Mouse (Mus musculus): ENCODE results near the gene Dst. TPM values are rescaled to one million over a fixed set of nuclear protein-coding genes. Genes with fewer than 3 reads are reported as not detected.

Gene Dst
- polyA plus RNA-seq, 1 experiment from 2014 or later = 44.5 TPM

DNA sequence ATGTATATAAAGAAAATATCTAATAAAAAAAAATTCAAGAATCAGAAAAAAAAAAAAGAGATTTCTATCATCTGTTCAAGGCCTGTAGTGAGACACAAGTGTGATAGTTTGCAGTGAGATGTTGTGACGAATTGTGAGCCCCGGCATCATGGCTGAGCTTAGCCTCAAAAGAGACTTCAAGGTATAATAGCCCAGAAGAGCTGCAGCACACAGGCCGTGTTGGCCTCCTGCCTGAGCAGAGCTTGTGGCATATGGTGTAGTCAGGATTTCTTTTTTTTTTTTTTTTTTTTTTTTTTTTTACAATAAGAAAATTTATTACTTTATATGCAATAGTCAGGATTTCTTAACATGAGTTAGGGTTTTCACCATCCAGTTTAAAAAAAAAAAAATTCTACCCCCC is 191.4 kb downstream of the Dst start:
- H3K4me1 ChIP-seq = peaks cover 23% of the 10 kb centered on the region
- H3K27me3 ChIP-seq = no peaks in the 10 kb centered on the region
- H3K27ac ChIP-seq = no peak overlapping the region
- no peak for ATAC-seq (ENCODE audit: low FRiP score)
- WGBS = 41% methylated on average over 3 of the region's 3 CpGs
- H3K9me3 ChIP-seq (replicated peaks) = no peaks in the 10 kb centered on the region
- H3K9ac ChIP-seq = no peak overlapping the region
- no peak overlapping the region for H3K4me2 ChIP-seq (replicated peaks)
- no peak overlapping the region for H3K4me3 ChIP-seq
- no peaks in the 10 kb centered on the region for H3K36me3 ChIP-seq

DNA sequence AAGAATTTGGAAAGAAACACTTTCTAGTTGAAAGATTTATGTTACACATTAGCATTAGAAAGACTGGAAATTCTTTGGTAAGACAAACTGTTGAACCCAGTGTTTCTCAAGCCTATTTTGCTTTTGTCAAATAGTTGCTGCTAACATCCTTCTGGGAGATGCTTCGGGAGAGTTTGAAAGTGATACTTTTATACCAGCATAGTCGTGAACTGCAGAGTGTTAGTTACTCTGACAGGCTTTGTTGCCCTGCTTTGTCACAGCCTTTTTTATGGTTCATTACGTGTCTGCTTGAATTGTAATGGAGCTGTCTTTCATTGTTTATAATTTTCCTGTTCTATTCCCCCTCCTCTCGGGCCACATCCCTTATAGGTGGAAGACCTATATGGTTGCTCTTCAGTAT is 192.4 kb downstream of the Dst start:
- Histone ChIP-seq H3K9ac (no peak overlapping the region), H3K36me3 (no peaks in the 10 kb centered on the region), H3K4me3 (no peak overlapping the region), H3K9me3 (replicated peaks) (no peaks in the 10 kb centered on the region), H3K4me1 (peaks cover 26% of the 10 kb centered on the region), H3K4me2 (replicated peaks) (no peak overlapping the region), H3K27ac (no peak overlapping the region), H3K27me3 (no peaks in the 10 kb centered on the region)
- 31% methylated on average over 4 of the region's 4 CpGs for WGBS
- no peak for ATAC-seq (ENCODE audit: low FRiP score)

DNA sequence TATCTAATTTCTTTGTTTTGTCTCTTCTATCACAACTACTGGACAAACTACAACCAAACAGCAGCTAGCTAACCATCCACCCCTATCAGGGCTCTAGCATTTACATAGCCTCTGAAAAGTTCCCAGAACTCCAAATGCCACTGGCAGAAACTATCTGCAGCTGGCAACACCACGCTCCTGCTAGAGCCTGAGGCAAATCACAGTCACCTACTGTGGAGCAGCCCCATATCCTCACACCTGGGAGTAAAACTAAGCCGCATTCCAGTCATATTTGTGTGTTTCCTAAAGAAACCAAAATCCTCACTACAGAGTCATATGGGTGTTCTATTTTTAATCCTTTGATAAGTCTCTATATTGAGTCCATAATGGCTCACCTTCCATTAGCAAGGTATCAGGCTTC is 194.6 kb downstream of the Dst start:
- Histone ChIP-seq H3K4me3 (no peak overlapping the region), H3K36me3 (no peaks in the 10 kb centered on the region), H3K4me1 (peaks cover 31% of the 10 kb centered on the region), H3K4me2 (replicated peaks) (no peak overlapping the region), H3K27me3 (no peaks in the 10 kb centered on the region), H3K9ac (no peak overlapping the region), H3K9me3 (replicated peaks) (no peaks in the 10 kb centered on the region), H3K27ac (no peak overlapping the region)
- WGBS = 88% methylated on average over 2 of the region's 2 CpGs
- ATAC-seq (ENCODE audit: low FRiP score) = no peak

DNA sequence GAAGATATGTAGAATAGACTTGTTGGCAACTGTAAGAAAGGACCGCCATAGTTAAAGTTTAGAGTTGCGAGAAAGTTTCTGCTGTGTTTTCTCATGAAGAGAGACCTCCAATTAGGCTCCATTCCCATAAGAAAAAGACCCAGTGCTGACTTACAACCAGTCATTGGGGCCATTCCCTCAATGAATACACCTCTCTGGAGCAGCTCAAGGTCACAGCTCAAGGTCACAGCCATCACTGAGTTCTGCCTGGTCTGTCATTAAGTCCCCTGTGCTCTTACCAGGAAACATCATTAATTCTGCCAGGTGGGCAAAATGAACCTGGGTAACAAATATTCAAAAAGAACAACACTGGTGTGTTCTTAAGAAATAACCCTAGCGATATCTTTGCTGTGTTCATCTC is 195.2 kb downstream of the Dst start:
- Histone ChIP-seq H3K9me3 (replicated peaks) (no peaks in the 10 kb centered on the region), H3K27me3 (no peaks in the 10 kb centered on the region), H3K4me2 (replicated peaks) (no peak overlapping the region), H3K36me3 (no peaks in the 10 kb centered on the region), H3K9ac (no peak overlapping the region), H3K4me3 (no peak overlapping the region), H3K27ac (0 out of 2 replicates have a peak overlapping the region, but pooled peaks have one; percentile 1), H3K4me1 (peaks cover 31% of the 10 kb centered on the region)
- WGBS = 70% methylated on average over 3 of the region's 3 CpGs
- no peak for ATAC-seq (ENCODE audit: low FRiP score)

DNA sequence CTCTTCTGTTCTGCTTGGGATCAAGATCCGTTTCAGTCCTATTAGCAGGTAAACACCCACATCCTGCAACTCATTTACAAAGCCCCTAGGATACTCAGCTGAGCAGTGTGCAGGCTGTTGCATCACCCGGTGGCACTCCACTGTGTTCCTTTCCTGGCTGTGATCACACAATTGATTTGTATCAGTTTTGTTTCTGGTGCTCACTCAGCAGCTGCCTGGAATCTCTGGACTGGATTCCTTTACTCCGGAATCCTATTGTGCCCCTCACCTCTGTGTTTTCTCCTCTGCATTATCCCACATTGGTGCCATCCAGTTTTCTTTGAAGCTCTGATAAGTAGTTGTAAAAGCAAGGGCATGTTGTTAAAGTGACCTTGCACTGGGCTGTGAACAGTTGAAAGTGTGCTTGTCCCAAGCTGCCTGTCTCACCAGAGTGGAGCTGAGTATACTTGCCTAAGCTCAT is 195.7 kb downstream of the Dst start:
- Histone ChIP-seq H3K9ac (no peak overlapping the region), H3K9me3 (replicated peaks) (no peaks in the 10 kb centered on the region), H3K27me3 (no peaks in the 10 kb centered on the region), H3K4me2 (replicated peaks) (no peak overlapping the region; the same call in 1 of the 2 replicates), H3K4me1 (peaks cover 31% of the 10 kb centered on the region), H3K4me3 (no peak overlapping the region), H3K36me3 (no peaks in the 10 kb centered on the region), H3K27ac (0 out of 2 replicates have a peak overlapping the region, but pooled peaks have one; percentile 1)
- 0 out of 2 replicates have a peak, but pooled peaks have one; percentile 29 for ATAC-seq (ENCODE audit: low FRiP score)
- 1% methylated on average over 3 of the region's 3 CpGs for WGBS

DNA sequence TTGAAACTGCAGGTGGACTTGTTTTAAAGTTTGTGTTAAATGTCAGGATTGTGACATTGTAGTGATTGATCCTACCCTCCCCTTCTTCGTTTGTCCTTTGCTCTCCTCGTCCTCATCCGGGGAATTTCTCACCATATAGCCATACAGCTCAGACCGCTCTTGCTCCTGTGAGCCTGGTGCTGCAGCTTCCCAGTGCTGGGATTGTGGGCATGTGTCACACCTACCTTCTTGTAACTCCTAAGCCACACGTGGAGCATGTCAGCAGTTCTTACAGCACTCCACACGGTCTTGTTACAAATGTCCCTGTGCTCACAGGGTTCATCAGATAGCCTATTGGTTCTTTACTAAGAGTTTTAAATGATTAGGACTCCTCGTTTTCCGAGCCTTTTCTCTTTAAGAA is 196.8 kb downstream of the Dst start:
- H3K4me3 ChIP-seq = no peak overlapping the region
- 32% methylated on average over 8 of the region's 8 CpGs for WGBS

DNA sequence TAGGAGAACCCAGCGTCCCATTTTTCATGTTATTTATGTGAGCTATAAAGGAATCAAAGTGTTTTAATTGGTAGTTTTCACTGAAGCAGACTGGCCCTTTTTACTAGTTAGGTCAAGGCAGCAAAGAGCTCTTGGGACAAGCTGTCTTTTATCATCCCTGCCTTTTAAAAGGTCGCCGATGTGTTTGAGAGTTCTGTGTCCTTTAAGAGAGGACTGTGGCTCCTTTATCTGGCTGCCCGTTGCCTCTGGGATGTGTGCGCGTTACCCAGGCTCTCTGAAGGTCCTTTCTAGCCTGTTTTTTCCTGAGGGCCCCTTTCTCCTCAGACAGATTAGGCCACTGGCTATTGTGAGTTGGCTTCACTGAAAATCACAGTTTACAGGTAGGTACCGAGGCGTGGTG is 198.6 kb downstream of the Dst start:
- no peak overlapping the region for H3K4me3 ChIP-seq
- no peaks in the 10 kb centered on the region for H3K9me3 ChIP-seq (replicated peaks)
- no peaks in the 10 kb centered on the region for H3K36me3 ChIP-seq
- H3K27ac ChIP-seq = no peak overlapping the region
- H3K9ac ChIP-seq = no peak overlapping the region
- 12% methylated on average over 8 of the region's 8 CpGs for WGBS
- no peak overlapping the region for H3K4me2 ChIP-seq (replicated peaks)
- H3K4me1 ChIP-seq = peaks cover 34% of the 10 kb centered on the region
- no peaks in the 10 kb centered on the region for H3K27me3 ChIP-seq
- ATAC-seq (ENCODE audit: low FRiP score) = no peak

More for the DNA sequence above, 196.8 kb downstream of the Dst start:
- Histone ChIP-seq H3K9ac (no peak overlapping the region), H3K9me3 (replicated peaks) (no peaks in the 10 kb centered on the region), H3K4me2 (replicated peaks) (no peak overlapping the region), H3K27me3 (no peaks in the 10 kb centered on the region), H3K36me3 (no peaks in the 10 kb centered on the region), H3K27ac (no peak overlapping the region), H3K4me1 (peaks cover 36% of the 10 kb centered on the region)
- ATAC-seq (ENCODE audit: low FRiP score) = no peak; the same call in 1 of the 2 replicates

DNA sequence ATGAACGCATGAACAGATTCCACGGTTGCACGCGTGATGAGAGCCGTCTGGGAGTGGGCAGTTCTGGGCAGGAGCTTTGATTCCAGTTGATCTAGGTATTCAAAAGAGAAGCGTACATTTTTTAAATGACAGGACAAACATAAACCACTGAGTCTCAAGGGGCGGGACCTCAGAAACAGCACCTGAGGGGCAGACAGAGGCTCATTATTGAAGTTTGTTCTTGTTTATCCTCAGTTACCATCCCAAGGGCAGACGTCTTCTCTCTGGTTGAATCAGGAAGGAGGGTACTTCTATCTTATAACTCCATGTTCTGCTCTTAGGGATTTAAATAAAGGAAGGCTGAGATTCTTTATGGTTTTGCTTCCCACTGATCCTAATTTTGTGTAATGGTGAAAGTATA is 199.1 kb downstream of the Dst start:
- Histone ChIP-seq H3K4me2 (replicated peaks) (no peak overlapping the region), H3K9ac (no peak overlapping the region), H3K36me3 (no peaks in the 10 kb centered on the region), H3K27me3 (no peaks in the 10 kb centered on the region), H3K4me1 (peaks cover 34% of the 10 kb centered on the region), H3K9me3 (replicated peaks) (no peaks in the 10 kb centered on the region), H3K4me3 (no peak overlapping the region), H3K27ac (no peak overlapping the region)
- WGBS = 37% methylated on average over 8 of the region's 8 CpGs
- no peak for ATAC-seq (ENCODE audit: low FRiP score)

DNA sequence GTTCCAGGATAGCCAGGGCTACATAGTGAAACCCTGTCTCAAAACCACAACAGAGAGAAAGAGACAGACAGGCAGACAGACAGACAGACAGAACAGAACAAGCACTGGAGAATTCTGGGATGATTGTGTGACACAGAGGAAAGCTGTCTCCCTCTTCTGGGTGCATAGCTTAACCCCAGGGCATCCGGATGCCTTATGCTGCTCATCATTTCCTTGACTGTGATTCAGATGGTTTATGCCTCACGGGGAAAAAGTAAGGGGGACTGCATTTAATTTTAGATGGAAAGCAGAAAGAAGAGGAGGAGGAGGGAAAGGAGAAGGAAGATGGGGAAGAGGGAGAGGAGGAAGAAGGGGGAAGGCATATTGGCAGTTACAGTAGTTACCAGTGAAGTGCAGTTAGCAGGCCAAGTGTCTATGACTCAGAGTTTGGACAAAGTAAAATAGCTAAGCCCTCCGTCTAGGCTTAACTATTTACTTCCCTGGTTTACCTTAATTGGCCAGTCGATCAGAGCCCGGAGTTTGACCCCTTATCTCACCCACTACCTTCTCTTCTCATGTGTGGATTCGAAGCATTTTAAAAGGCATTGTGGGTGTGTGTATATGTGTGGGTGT is 201.7 kb downstream of the Dst start:
- Histone ChIP-seq H3K4me1 (peaks cover 20% of the 10 kb centered on the region), H3K27me3 (no peaks in the 10 kb centered on the region), H3K4me3 (no peak overlapping the region), H3K9ac (no peak overlapping the region), H3K27ac (no peak overlapping the region), H3K36me3 (no peaks in the 10 kb centered on the region), H3K4me2 (replicated peaks) (no peak overlapping the region), H3K9me3 (replicated peaks) (no peaks in the 10 kb centered on the region)
- 80% methylated on average over 6 of the region's 6 CpGs for WGBS
- no peak for ATAC-seq (ENCODE audit: low FRiP score)

DNA sequence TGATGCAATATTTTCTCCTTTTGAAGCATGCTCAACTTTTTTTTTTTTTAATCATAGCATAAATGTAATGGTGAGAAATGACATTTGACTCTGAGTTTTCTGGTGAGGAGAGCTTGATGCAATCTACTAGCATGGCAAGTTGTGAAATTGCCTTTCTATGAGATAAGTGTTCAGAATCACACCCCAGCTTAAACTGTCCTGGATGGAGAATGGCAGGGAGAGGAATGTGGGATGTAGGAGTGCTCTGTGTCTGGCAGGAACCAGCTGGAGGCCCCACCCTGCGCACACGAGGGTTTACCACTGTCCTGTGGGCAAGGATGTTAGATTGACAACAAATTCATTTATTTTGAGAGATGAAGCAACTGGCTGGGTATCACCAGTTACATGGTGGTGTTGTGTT is 202.8 kb downstream of the Dst start:
- no peak overlapping the region for H3K9ac ChIP-seq
- H3K4me1 ChIP-seq = peaks cover 15% of the 10 kb centered on the region
- no peak overlapping the region for H3K27ac ChIP-seq
- no peak for ATAC-seq (ENCODE audit: low FRiP score)
- H3K27me3 ChIP-seq = no peaks in the 10 kb centered on the region
- WGBS = 67% methylated on average over 2 of the region's 2 CpGs
- H3K4me3 ChIP-seq = no peak overlapping the region
- H3K36me3 ChIP-seq = no peaks in the 10 kb centered on the region
- H3K4me2 ChIP-seq (replicated peaks) = no peak overlapping the region
- H3K9me3 ChIP-seq (replicated peaks) = no peaks in the 10 kb centered on the region

DNA sequence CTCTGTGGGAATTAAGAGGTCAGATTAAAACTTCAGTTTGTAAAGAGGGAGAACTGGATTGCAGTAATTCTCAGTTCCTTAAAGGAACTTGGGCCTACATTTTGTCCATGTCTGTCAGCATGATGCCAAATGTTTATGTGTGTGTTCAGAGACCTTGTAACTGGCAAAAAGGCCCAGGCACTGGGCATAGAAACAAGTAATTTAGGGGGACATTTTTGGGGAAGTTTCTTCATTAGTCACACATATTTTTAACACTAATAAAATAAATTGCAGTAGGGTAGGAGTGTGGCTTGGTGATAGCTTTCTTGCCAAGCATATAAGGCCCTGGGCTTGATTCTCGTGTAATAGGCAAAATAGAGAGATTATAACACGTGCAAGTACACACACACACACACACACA is 203.9 kb downstream of the Dst start:
- no peaks in the 10 kb centered on the region for H3K27me3 ChIP-seq
- WGBS = 92% methylated on average over 2 of the region's 2 CpGs

DNA sequence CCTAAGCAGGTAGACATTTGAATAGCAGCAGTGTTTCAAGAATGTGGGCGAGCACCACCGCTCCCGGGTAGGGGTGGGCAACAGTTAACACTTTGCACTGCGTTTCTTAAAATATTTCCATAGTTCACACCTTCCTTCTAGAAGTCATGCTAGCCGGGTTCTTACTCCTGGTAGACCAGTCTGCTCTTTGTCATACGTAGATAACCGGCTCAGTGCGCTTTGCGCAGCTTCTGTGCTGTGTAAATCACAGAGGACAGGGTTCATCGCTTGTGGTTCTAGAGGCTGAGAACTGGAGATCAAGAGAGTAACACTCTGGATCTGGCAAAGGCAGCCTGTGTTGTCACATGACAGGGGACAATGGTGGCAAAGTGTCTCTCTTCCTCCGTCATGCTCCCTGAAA is 208.4 kb downstream of the Dst start:
- 77% methylated on average over 11 of the region's 11 CpGs for WGBS
- no peak overlapping the region for H3K4me3 ChIP-seq
- no peaks in the 10 kb centered on the region for H3K36me3 ChIP-seq
- no peak overlapping the region for H3K9ac ChIP-seq
- H3K9me3 ChIP-seq (replicated peaks) = no peaks in the 10 kb centered on the region
- no peaks in the 10 kb centered on the region for H3K27me3 ChIP-seq
- no peak overlapping the region for H3K27ac ChIP-seq
- no peak overlapping the region for H3K4me2 ChIP-seq (replicated peaks)
- no peak for ATAC-seq (ENCODE audit: low FRiP score)
- H3K4me1 ChIP-seq = no peaks in the 10 kb centered on the region

More for the DNA sequence above, 203.9 kb downstream of the Dst start:
- no peak overlapping the region for H3K27ac ChIP-seq
- no peak overlapping the region for H3K4me2 ChIP-seq (replicated peaks)
- no peaks in the 10 kb centered on the region for H3K36me3 ChIP-seq
- no peak overlapping the region for H3K9ac ChIP-seq
- peaks cover 8% of the 10 kb centered on the region for H3K4me1 ChIP-seq
- no peak for ATAC-seq (ENCODE audit: low FRiP score)
- no peak overlapping the region for H3K4me3 ChIP-seq
- no peaks in the 10 kb centered on the region for H3K9me3 ChIP-seq (replicated peaks)

DNA sequence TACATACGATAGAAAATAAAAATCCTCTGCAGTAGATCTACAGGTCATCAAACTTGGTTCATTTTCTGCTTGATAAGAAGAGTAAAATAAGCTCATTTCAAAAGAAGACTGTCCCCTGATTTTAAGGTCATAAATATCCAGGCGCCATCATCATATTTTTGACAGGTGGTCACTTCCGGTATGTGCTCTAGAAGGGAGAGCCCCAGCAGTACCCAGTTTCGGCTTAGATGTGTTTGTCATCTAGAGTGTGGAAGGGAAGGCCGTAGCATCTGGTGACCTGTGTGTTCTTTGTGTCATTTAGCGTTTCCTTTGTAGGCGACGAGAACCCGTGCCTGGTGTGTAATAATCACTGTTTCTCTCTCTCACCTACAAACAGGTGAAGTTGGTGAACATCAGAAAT is 209.0 kb downstream of the Dst start:
- ATAC-seq (ENCODE audit: low FRiP score) = no peak
- no peak overlapping the region for H3K27ac ChIP-seq
- no peaks in the 10 kb centered on the region for H3K27me3 ChIP-seq
- no peak overlapping the region for H3K9ac ChIP-seq
- H3K4me2 ChIP-seq (replicated peaks) = no peak overlapping the region
- H3K4me3 ChIP-seq = no peak overlapping the region
- H3K9me3 ChIP-seq (replicated peaks) = no peaks in the 10 kb centered on the region
- 87% methylated on average over 9 of the region's 9 CpGs for WGBS
- no peaks in the 10 kb centered on the region for H3K36me3 ChIP-seq
- no peaks in the 10 kb centered on the region for H3K4me1 ChIP-seq

All from hindbrain, embryonic 12.5 days (tissue).